Mouse (Mus musculus): Measurements from ENCODE around the gene Rcn3. TPM values are rescaled to one million over a fixed set of nuclear protein-coding genes. Genes with fewer than 3 reads are reported as not detected.

Rcn3 gene
- total and polyA plus RNA-seq, 2 experiments from 2014 or later, result 39.3 to 42.9 TPM

GRCm38 (mm10) chr7:45048923-45049657 lies 42.9 kb downstream of the Rcn3 start:
- no peak for TF ChIP-seq CTCF (IDR thresholded peaks at IDR 0.05; ENCODE audit: low read depth)
- H3K36me3 ChIP-seq (ENCODE audit: insufficient read depth, low read length), result peaks cover 51% of the 10 kb centered on the region
- no peaks in the 10 kb centered on the region for H3K9me3 ChIP-seq (ENCODE audit: low read length)
- no peaks in the 10 kb centered on the region for H3K27me3 ChIP-seq (ENCODE audit: insufficient read depth, low read length)
- H3K4me3 ChIP-seq (ENCODE audit: low read length), result no peak overlapping the region
- H3K4me2 ChIP-seq (ENCODE audit: low read depth, low read length), result no peak overlapping the region
- no peak overlapping the region for H3K27ac ChIP-seq
- ATAC-seq (no peak), DNase-seq (ENCODE audit: low spot score) (no peak)
- WGBS, result 91% methylated on average over 23 of the region's 23 CpGs
- no peak overlapping the region for H3K9ac ChIP-seq (replicated peaks; ENCODE audit: low read length)
- 0 out of 2 replicates have a peak, but pooled peaks cover 5% of the 10 kb centered on the region for H3K4me1 ChIP-seq (ENCODE audit: insufficient read depth, low read length)

- 84% methylated on average over 38 of the region's 38 CpGs for WGBS
- no peak overlapping the region for H3K4me3 ChIP-seq (ENCODE audit: low read length)
- no peak overlapping the region for H3K4me2 ChIP-seq (ENCODE audit: low read depth, low read length)
- no peak for DNase-seq (ENCODE audit: low spot score)
- no peak for TF ChIP-seq CTCF (IDR thresholded peaks at IDR 0.05; ENCODE audit: low read depth)
- no peak overlapping the region for H3K9ac ChIP-seq (replicated peaks; ENCODE audit: low read length)
- 0 out of 2 replicates have a peak, but pooled peaks cover 5% of the 10 kb centered on the region for H3K4me1 ChIP-seq (ENCODE audit: insufficient read depth, low read length)
- ATAC-seq, result no peak
- no peaks in the 10 kb centered on the region for H3K27me3 ChIP-seq (ENCODE audit: insufficient read depth, low read length)
- peaks cover 59% of the 10 kb centered on the region for H3K36me3 ChIP-seq (ENCODE audit: insufficient read depth, low read length)
- no peaks in the 10 kb centered on the region for H3K9me3 ChIP-seq (ENCODE audit: low read length)
- no peak overlapping the region for H3K27ac ChIP-seq
Observed at GRCm38 (mm10) chr7:45048001-45048890, 43.8 kb downstream of the Rcn3 start.

- no peak overlapping the region for H3K27ac ChIP-seq
- 92% methylated on average over 14 of the region's 14 CpGs for WGBS
- peaks cover 67% of the 10 kb centered on the region for H3K36me3 ChIP-seq (ENCODE audit: insufficient read depth, low read length)
- H3K27me3 ChIP-seq (ENCODE audit: insufficient read depth, low read length), result no peaks in the 10 kb centered on the region
- TF ChIP-seq CTCF (IDR thresholded peaks at IDR 0.05; ENCODE audit: low read depth), result no peak
- 0 out of 2 replicates have a peak, but pooled peaks cover 5% of the 10 kb centered on the region for H3K4me1 ChIP-seq (ENCODE audit: insufficient read depth, low read length)
- H3K4me3 ChIP-seq (ENCODE audit: low read length), result no peak overlapping the region
- DNase-seq (ENCODE audit: low spot score) (no peak), ATAC-seq (no peak)
- H3K9me3 ChIP-seq (ENCODE audit: low read length), result no peaks in the 10 kb centered on the region
- no peak overlapping the region for H3K9ac ChIP-seq (replicated peaks; ENCODE audit: low read length)
- no peak overlapping the region for H3K4me2 ChIP-seq (ENCODE audit: low read depth, low read length)
Observed at GRCm38 (mm10) chr7:45047491-45047890, 44.5 kb downstream of the Rcn3 start.

GRCm38 (mm10) chr7:45046853-45047350 lies 45.1 kb downstream of the Rcn3 start:
- no peak for TF ChIP-seq CTCF (IDR thresholded peaks at IDR 0.05; ENCODE audit: low read depth)
- Histone ChIP-seq H3K4me3 (ENCODE audit: low read length) (no peak overlapping the region), H3K4me1 (ENCODE audit: insufficient read depth, low read length) (0 out of 2 replicates have a peak, but pooled peaks cover 5% of the 10 kb centered on the region), H3K27ac (no peak overlapping the region), H3K27me3 (ENCODE audit: insufficient read depth, low read length) (no peaks in the 10 kb centered on the region), H3K9ac (replicated peaks; ENCODE audit: low read length) (no peak overlapping the region), H3K9me3 (ENCODE audit: low read length) (no peaks in the 10 kb centered on the region), H3K4me2 (ENCODE audit: low read depth, low read length) (no peak overlapping the region), H3K36me3 (ENCODE audit: insufficient read depth, low read length) (peaks cover 73% of the 10 kb centered on the region)
- WGBS, result 95% methylated on average over 26 of the region's 26 CpGs
- ATAC-seq (no peak), DNase-seq (ENCODE audit: low spot score) (no peak)

GRCm38 (mm10) chr7:45045741-45046140 lies 46.3 kb downstream of the Rcn3 start:
- Histone ChIP-seq H3K36me3 (ENCODE audit: insufficient read depth, low read length) (peaks cover 84% of the 10 kb centered on the region), H3K27me3 (ENCODE audit: insufficient read depth, low read length) (no peaks in the 10 kb centered on the region), H3K4me2 (ENCODE audit: low read depth, low read length) (no peak overlapping the region), H3K4me1 (ENCODE audit: insufficient read depth, low read length) (no peaks in the 10 kb centered on the region), H3K9ac (replicated peaks; ENCODE audit: low read length) (no peak overlapping the region), H3K9me3 (ENCODE audit: low read length) (no peaks in the 10 kb centered on the region), H3K4me3 (ENCODE audit: low read length) (no peak overlapping the region), H3K27ac (no peak overlapping the region)
- ATAC-seq, result no peak
- no peak for DNase-seq (ENCODE audit: low spot score)
- TF ChIP-seq CTCF (IDR thresholded peaks at IDR 0.05; ENCODE audit: low read depth), result no peak
- WGBS, result 92% methylated on average over 22 of the region's 22 CpGs

- Histone ChIP-seq H3K27ac (no peak overlapping the region), H3K27me3 (ENCODE audit: insufficient read depth, low read length) (no peaks in the 10 kb centered on the region), H3K36me3 (ENCODE audit: insufficient read depth, low read length) (peaks cover 82% of the 10 kb centered on the region), H3K4me1 (ENCODE audit: insufficient read depth, low read length) (no peaks in the 10 kb centered on the region), H3K9ac (replicated peaks; ENCODE audit: low read length) (no peak overlapping the region), H3K9me3 (ENCODE audit: low read length) (no peaks in the 10 kb centered on the region), H3K4me2 (ENCODE audit: low read depth, low read length) (no peak overlapping the region), H3K4me3 (ENCODE audit: low read length) (no peak overlapping the region)
- 96% methylated on average over 13 of the region's 14 CpGs for WGBS
- DNase-seq (ENCODE audit: low spot score) (no peak), ATAC-seq (no peak)
- TF ChIP-seq CTCF (IDR thresholded peaks at IDR 0.05; ENCODE audit: low read depth), result no peak
Observed at GRCm38 (mm10) chr7:45043307-45043706, 48.7 kb downstream of the Rcn3 start.

Data from hindbrain, postnatal 0 days (tissue).